Mouse (Mus musculus) heart, adult 11 months (tissue): Measurements from ENCODE around the gene Decr2.

Experiments
- DNase-seq: peaks from one replicate; pipeline ENCODE4 v3.0.0; 2022

The Decr2 gene

GRCm38 (mm10) chr17:26112751-26113150 is 22.6 kb upstream of the Decr2 start:
- no peak for DNase-seq

DNA sequence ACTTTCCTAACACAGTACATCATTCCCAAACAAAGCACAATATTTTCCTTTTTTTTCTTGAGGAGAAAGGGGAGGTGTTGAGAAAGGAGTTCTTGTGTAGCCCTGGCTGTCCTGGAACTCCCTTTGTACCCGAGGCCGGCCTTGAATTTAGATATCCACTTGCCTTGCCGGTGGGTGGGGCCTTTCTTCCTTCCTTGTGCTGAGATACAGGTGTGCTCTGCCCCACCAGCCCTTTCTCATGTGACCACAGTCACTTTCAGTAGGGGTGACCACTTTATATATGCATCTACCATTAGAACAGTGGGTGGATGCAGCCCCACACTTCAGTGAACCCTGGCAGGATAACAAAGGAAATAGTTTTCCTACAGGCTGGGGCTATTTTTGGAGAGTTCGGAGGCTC is 21.6 kb upstream of the Decr2 start:
- peak; percentile 75 for DNase-seq

DNA sequence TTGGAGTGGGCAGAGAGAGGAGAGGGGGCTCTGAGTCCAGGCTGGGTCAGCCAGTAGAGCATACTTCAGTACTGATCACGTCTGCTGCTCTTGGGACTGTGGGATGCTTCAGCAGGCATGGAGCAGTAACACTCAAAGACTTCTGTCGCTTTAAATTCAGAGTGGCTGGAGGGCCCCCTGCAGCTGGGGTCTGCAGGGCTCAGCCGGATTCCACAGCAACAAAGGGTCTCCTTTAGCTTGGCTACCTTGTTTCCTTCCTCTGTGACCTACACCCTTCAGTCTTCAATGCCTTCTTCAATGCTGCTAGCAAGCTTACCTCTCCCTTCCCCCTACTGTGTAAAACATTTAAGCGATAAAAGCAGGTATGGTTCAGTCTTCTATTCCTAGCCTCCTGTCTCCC is 20.9 kb upstream of the Decr2 start:
- DNase-seq: no peak

GRCm38 (mm10) chr17:26110156-26110555 is 20.0 kb upstream of the Decr2 start:
- no peak for DNase-seq

GRCm38 (mm10) chr17:26105619-26106018 is 15.5 kb upstream of the Decr2 start:
- DNase-seq: no peak

GRCm38 (mm10) chr17:26101478-26101877 is 11.3 kb upstream of the Decr2 start:
- peak; percentile 96 for DNase-seq

- DNase-seq: peak; percentile 87
These were observed 10.0 kb upstream of the Decr2 start for GRCm38 (mm10) chr17:26100166-26100565.

DNA sequence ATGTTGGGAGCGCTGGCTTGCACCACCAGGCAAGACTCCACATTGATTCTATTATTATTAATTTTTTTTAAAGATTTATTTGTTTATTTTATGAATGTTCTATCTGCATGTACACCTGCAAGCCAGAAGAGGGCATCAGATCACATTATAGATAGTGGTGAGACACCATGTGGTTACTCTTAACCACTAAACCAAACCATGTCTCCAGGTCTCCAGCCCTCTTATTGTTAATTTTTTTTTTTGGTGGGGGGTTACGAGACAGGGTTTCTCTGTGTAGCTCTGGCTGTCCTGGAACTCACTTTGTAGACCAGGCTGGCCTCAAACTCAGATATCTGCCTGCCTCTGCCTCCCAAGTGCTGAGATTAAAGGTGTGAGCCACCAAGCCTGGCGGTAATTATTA is 9.2 kb upstream of the Decr2 start:
- DNase-seq: peak; percentile 89

- DNase-seq: peak; percentile 87
These were observed 8.3 kb upstream of the Decr2 start for GRCm38 (mm10) chr17:26098461-26098860.

DNA sequence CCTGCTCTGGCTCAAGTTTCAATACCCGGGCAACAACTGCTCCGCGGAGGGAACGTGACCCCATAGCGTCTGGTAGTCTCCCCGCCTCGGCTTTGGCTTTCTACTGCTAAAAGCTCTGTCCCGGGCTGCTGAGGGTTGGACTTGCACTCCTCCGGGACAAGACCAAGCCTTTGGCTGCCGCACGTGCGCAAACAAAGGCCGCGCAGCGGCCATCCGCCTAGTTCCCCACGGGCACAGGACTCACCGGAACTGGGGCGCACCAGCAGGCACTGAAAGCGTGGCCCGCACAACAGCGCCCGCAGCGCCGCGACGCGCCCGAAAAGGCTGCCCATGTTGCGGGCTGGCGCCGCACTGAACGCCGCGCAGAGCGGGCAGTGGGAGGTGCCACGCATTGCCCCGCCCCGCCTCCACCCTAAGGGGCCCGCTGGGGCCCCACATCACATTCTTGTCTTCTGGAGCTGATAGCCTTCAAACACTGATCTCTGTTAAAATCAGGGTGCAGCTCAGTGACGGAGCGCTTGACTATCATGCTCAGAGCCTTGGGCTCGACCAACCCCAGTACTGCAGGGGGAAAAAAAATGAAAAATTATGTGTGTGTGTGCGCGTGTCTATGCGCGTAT is 5.1 kb upstream of the Decr2 start, which contains the start of gene Nme4:
TSS of gene Nme4 (minus strand) at position 482 of the 620 bp plus-strand sequence.
- DNase-seq: peak; percentile 94

DNA sequence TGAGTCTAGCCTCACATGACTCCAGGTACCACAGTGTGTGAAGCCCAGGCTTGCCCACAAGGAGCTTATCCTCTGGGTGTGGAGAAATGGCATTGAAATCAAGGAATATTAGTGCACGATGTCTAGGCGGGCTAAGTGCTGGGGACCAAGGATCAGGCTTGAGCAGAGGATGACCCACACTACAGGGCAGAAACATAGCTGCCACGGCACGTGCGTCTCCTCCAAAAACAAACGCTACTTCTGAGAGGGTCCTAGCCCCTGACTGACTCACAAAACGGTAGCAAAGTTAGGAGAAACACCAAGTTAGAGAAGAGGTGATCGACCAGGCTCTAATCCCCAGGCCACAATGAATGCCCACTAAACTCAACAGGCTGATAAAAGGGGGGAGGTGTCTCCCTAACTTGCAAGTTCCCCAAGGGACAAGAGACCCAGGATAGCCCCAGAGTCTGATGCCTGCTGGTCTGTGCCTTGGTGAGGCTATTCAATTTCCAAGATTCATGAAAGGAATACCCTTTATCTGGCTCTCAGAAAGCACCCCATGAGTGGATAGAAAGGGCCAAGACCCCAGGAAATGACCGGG is 4.5 kb upstream of the Decr2 start:
- DNase-seq: no peak

- DNase-seq: no peak
These were observed 3.0 kb downstream of the Decr2 start for GRCm38 (mm10) chr17:26087059-26087564.

DNA sequence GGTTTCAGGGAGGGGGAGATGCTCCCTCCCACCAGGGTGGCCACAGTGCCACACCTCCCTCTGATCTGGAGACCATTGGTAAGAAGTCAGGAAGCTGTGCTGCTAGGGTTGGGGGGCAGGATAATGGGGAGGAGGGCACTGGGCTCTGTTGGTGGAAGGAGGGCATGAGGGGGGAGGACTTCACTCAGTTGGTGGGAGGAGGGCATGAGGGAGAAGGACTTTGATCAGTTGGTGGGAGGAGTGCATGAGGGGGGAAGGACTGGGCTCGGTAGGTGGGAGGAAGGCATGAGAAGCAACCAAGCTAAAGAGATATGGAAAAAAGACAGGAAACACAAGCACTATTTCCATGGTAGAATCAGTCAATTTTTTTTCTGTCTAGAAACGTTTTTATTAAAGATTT is 9.3 kb downstream of the Decr2 start:
- no peak for DNase-seq

DNA sequence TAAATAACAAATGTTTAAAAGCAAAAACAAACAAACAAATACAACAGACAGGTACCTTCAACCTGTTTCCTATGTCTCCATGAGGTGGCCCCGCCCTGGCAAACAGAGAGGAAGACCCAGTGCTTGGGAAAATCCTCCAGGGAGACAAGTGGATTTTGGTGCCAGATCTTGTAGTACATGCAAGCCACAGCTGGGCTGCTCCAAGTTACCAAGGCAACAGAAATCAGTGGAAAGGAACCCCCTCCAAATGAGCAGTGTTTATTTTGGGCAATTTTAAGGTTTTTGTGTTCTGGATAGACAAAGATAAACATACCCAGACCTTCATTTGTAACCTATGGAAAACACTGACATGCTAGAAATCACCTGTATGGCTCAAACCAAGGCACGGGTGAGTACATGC is 11.3 kb downstream of the Decr2 start:
- DNase-seq: no peak

DNA sequence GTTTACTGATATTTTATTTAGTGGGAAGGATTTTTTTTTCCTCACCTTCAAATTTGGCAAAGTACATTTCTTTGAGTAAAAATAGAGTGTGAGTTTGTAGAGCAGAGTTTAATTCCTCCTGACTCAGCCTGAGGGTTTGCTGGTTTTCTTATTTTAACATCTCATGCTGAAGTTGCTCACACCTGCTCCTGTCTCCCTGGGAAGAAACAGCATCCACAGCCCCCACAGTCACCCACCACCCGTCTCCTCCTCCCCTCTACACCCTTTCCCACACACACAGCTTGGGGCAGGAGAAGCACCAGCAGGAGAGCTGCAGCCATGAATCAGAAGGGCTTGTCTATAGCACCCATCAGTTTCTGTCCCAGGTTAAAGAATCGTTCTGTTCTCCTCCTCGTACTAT is 14.9 kb downstream of the Decr2 start:
- no peak for DNase-seq

DNA sequence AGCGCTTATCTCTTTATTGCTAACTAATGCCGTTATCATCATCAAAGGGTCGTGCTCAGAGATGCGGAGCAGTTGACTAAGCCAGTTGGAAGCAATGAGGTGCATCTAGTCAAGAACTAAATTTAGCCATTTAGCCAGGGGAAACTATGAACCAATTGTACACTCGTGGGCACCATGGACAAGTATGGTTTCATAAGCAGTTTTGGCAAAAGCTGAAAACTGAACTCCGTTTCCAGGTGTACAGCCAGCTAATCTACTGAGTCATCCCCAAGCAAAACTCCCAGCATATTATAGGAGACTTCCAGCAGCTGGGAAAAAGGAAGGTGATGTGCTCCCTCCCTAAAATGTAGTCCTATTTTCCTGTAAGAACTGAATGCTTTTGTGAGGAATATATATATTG is 20.0 kb downstream of the Decr2 start:
- DNase-seq: no peak

DNA sequence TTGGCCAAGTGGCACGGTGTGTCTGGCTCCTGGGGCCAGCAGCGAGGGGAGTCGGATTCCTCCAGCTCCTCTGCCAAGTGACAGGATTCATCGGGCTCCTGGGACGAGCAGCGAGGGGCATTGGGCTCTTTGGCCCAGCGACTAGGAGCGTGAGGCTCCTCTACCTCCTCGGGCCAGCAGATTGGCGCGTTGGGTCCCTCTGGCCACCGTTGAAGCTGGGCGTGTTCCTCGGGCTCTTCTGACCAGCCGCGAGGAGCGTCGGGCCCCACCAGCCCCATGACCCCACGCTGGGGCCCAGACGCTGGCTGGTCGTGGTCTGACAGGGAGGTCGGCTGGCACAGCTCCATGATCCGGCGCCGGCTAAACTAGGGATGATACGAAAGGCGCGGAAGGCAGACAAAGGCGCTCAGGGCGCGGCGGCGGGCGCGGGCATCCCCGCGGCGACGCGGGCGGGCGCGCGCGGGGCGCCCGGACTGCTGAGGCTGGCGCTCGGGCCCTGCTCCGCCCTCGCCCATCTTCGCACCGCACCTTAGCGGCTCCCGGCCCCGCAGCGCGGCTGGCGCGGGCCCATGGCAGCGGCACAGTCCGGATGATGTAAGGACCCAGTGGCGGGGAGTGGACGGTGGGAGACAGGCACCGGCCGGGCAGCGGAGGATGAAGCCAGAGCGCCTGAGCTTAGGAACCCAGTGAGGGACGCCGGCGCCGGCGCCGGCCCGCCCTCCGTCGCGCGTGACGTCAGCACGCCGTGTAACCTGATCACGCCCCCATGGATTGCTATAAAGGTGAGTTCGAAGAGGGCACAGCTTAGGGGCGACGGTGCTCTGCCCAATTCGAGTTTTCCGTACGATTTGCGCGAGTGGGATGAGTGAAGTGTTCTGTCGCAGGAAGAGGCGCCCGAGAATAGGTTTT is 21.1 kb downstream of the Decr2 start, which contains the start of gene Rab11fip3:
TSS of gene Rab11fip3 (minus strand) at position 725 of the 909 bp plus-strand sequence.
- DNase-seq: peak; percentile 99

- DNase-seq: peak; percentile 93
These were observed 21.9 kb downstream of the Decr2 start for GRCm38 (mm10) chr17:26068024-26068830.

GRCm38 (mm10) chr17:26066488-26067020 is 23.6 kb downstream of the Decr2 start:
- peak; percentile 89 for DNase-seq

- DNase-seq: no peak
These were observed 25.2 kb downstream of the Decr2 start for GRCm38 (mm10) chr17:26064916-26065315.

- DNase-seq: no peak
These were observed 32.2 kb downstream of the Decr2 start for GRCm38 (mm10) chr17:26057787-26058567.

DNA sequence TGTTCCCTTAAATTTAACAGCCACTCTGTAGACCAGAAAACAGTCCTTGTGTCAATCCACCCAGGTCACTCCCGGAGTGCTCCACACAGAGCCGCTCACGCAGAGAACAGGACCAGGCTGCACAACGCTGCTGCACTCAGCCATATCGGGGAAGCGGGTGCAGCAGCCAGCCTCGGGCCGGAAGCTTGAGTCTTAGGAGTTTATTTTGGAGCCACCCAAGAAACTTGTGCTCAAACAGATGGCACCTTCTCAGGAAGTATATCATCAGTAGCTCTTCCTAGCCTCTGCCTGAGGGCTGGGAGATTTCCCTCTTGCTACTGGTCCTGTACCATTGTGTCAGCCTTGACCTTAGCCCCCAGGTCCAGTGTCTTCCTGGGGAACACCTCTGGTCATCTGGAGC is 32.9 kb downstream of the Decr2 start:
- DNase-seq: no peak
